ENCODE assay signal across 21 mouse cellular contexts in genomic region chrX:13921867-13922266, GRCm38 (mm10).
DNase-seq lines count a peak whose midpoint lies in the region; ATAC-seq lines count a peak whose summit lies in the region.
"Had no signal": no experiment of that assay in that cellular context is flagged by ENCODE, and none has a peak within 500 bp of the region (broad histone marks: within the 10 kb centered on the region; RNA-seq: fewer than 3 reads in every experiment).

No protein-coding gene starts in this region.

- ATAC-seq in frontal cortex, adult (ENCODE audit: low TSS enrichment), result peak; percentile 79
- ATAC-seq: activated CD4-positive, CD25-positive, alpha-beta regulatory T cell, adult 4 months; forebrain, embryonic 14.5 days; forebrain, postnatal 0 days; hindbrain, embryonic 16.5 days had no signal

- DNase-seq in frontal cortex, postnatal 25 days (ENCODE audit: low spot score in 2 of 2), result no peak
- peak; percentile 1 for DNase-seq in left cerebral cortex, adult 11 months (ENCODE audit: low spot score)
- no peak for DNase-seq in left cerebral cortex, postnatal 14 days (ENCODE audit: low spot score in 2 of 2)
- peak; percentile 7 to 9 for DNase-seq in right cerebral cortex, adult 2 months (ENCODE audit: low spot score in 2 of 2)
- DNase-seq in right cerebral cortex, postnatal 10 days (ENCODE audit: low spot score in 2 of 2), result no peak
- no peak for DNase-seq in adrenal gland, postnatal 14 days
- DNase-seq: adrenal gland, adult 8-10 months; adrenal gland, postnatal 36 days; cerebellum, adult 11 months; cerebellum, adult 2 months; cerebellum, adult 9-11 months; cerebellum, postnatal 25 days; forebrain, postnatal 0 days; gastrocnemius, postnatal 25 days; heart, adult 18-20 months; heart, postnatal 10 days; heart, postnatal 36 days had no signal

- intact Hi-C loops in left cerebral cortex, postnatal 14 days (cut with DNase I), result no loop called here

Comparison
In these comparisons a context has a peak if more than half of its experiments do, and no peak if none do; other contexts are left out.
1. DNase-seq: peak in left cerebral cortex, adult 11 months (single experiment) and right cerebral cortex, adult 2 months (2 of 2); none in frontal cortex, postnatal 25 days (0 of 2), left cerebral cortex, postnatal 14 days (0 of 2), right cerebral cortex, postnatal 10 days (0 of 2) and adrenal gland, postnatal 14 days (single experiment).